Mouse (Mus musculus) left cerebral cortex, postnatal 14 days (tissue): ENCODE measurements around the gene Phkg1. TPM values are rescaled to one million over a fixed set of nuclear protein-coding genes. Genes with fewer than 3 reads are reported as not detected.
A peak's percentile ranks its signal among the peaks of the same experiment; 100 is the strongest.
"Not testable (repeated sequence)": the region's sequence is repeated elsewhere in the genome, so short reads cannot be mapped to it uniquely, and the experiment has no call there.

Source experiments
- DNase-seq, 2 experiments: peaks; one replicate each; pipeline ENCODE4 v3.0.0; 2021 to 2022; ENCODE audit warnings: low spot score in 2 of 2, mixed read lengths in 1 of 2
- intact Hi-C: fragments of 180-260 bp; cut with DNase I; formaldehyde crosslinking; loops from one replicate; pipeline ENCODE4 v1.15.1; 2025
- total RNA-seq, 2 experiments: library from RNA; stranded (reverse); gene quantifications; 2 replicates each; pipeline ENCODE4 v1.2.3; 2021

Phkg1 gene
- total RNA-seq, 2 experiments from 2014 or later = 10.5 to 10.9 TPM

DNA sequence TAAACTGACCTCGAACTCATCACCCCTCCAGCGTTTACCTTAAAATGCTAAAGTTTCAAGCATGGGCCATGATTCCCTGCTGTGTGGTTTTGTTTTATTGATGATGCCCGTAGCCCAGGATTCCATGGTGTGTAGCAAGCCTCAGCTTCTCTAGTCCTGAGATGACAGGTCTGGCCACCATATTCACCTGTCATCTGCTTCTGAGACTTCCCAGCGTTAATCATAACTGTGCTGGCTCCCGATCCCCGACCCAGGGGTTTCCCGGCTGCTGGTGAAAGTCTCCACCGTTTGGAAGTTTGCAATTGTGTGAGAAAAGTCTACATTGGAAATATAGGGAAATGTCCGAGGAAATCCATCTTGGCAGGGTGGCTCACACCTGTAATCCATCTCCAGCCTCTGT is 10.8 kb upstream of the Phkg1 start:
- DNase-seq = no peak
- intact Hi-C loops = no loop called here

GRCm38 (mm10) chr5:129908242-129908965 is 10.1 kb upstream of the Phkg1 start, which contains the start of gene Nupr1l:
TSS of gene Nupr1l (plus strand) at chr5:129908540.
- DNase-seq = peak; percentile 77 to 90
- intact Hi-C loops = no loop called here

- DNase-seq = no peak
- intact Hi-C loops = no loop called here
These were observed 9.4 kb upstream of the Phkg1 start for GRCm38 (mm10) chr5:129907775-129908174.

DNA sequence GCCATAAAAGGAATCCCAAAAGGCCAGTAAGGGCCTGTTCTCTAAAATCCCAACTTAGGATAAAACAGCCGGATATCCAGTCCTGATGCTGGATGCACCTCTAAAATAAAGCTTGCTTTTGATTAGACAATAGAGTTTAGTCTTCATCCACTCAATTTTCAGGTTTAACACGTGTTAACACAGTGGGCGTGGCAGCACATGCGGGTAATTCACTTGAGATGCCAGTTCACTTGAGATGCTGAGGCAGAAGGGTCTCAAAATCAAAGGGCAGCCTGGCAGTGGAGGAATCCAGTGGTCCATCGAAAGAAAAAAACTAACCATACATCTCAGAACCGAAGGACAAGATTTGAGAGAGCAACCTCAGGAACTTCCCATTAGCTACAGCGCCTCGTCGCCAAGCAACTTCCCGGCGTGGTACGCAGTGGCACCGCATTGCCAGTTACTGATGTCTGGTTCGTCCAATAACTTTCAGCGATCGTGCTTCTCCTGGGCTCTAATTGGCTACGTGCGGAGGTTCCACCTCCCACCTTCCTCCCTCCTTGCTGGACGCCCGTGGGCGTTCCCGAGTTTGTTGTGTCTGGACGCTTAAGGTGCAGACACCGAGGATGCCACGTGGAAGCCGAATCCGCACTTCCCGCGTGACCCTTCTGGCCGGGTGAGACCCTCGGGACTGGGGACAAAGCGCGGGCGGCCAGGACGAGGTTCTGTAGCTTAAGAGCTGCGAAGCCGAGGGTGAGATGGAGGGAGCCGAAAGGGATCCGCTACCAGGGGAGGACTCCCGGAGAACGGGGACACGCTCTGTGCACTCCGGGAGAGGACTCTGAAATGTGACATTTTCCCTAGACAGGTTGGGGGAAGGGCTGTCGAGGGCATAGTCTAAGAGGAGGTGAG is 2.9 kb downstream of the Phkg1 start, which contains the start of gene Zbed5:
Gene Zbed5, plus strand, starts transcription at position 526 of the 891 bp plus-strand sequence.
- intact Hi-C loops = no loop called here
- DNase-seq = peak; percentile 91 to 93

- DNase-seq, intact Hi-C loops: not testable (repeated sequence)
These were observed 8.0 kb downstream of the Phkg1 start for GRCm38 (mm10) chr5:129890390-129890789.

DNA sequence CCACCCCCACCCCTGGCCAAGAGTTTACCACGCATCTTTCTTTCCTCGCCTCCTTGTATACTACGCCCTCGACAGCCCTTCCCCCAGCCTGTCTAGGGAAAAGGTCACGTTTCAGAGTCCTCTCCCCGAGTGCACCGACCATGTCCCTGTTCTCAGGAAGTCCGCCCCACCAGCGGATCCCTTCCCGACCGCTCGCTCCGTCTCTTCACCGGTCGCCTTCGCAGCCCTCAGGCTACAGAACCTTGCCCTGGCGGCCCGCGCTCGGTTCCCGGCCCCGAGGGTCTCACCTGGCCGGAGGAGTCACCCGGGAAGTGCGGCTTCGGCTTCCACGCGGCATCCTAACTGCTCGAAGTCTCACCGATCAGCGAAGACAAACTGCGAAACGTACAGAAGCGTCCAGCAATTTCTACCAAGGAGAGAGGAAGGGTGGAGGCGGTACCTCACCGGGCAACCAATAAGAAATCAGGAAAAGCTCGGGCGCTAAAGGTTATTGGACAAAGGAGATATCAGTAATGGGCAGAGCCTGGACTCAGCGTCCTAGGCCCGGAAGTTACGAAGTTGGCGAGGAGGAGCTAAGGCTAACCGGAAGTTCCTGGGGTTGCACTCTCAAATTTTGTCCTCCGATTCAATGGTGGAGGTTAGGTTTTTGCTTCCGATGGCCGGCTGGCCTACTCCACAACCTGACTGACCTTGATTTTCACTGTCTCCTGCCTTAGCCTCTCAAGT is 11.3 kb downstream of the Phkg1 start, which contains the start of gene Chchd2:
Gene Chchd2, minus strand, starts transcription at position 560 of the 726 bp plus-strand sequence.
- peak; percentile 96 to 98 for DNase-seq
- intact Hi-C loops = no loop called here

DNA sequence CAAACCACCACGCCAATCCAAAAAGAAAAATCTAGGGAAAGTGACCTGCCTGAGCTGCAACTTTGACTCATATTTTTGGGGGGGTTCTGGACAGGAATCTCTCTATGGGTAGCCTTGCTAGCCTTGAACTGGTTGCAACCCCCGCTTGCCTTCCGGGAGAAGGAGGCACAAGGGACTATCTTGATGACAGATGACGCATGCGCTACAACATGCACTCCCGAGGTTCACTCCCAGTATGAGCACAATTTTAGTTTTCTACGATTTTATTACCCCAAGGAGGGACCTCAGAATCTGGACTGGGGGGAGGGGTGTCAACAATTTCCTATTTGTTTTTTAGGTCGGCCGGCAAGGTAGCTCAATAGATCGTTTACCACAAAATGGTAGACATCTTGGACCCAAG is 12.1 kb downstream of the Phkg1 start:
- intact Hi-C loops = no loop called here
- DNase-seq = no peak

GRCm38 (mm10) chr5:129879888-129880287 is 18.5 kb downstream of the Phkg1 start:
- no peak for DNase-seq
- intact Hi-C loops = no loop called here

DNA sequence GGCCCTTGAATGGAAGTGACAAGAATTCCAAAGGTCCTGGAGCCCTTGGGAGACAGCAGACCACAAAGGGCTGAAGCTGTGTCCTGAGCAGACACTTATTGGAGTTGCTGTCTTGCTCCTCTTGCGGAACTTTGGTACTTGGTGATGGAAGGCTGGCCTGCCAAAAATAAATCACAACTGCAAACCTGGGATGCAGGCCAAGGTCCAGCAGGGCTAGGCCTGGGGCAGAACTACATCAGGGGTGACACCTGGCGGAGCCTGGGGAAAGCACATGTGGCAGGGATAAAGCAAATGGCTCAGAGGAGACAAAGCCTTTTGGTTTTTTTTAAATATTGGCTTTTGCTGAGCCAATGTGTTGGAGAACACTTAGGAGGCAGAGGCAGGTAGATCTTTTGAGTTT is 19.4 kb downstream of the Phkg1 start:
- intact Hi-C loops = no loop called here

DNA sequence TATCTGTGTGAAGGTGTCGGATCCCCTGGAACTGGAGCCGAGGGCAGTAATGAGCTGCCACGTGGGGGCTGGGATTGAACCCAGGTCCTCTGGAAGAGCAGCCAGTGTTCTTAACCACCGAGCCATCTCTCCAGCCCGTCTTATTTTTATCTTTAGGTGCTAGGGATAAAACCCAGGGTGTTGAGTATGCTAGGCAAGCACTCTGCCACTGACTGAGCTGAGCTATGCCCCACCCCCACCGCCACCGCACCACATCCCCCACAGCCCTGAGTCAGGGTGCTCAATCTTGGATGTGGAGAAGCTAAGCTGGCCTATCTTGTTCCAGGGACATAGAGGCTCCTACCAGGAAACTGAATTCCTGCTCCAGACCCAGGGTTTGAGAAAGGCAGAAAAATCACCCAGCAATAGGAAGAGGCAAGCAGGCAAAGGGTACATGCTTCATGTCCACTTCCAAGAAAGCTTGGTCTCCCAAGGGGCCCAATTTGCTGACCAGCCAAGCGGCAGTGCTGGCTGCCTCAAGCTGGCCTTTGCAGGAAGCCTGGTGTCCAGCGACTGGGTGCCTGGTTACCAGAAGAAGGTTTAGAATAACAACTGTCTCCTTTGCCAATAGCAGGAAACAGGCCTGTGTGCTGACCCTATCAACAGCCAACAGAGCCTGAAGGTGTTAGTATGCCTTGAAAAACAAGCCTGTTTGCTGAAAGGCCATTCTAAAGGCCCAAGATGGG is 20.5 kb downstream of the Phkg1 start:
- DNase-seq = peak; percentile 37 to 54
- intact Hi-C loops = no loop called here

More for the DNA sequence above, 19.4 kb downstream of the Phkg1 start:
- peak; percentile 44 to 49 for DNase-seq

DNA sequence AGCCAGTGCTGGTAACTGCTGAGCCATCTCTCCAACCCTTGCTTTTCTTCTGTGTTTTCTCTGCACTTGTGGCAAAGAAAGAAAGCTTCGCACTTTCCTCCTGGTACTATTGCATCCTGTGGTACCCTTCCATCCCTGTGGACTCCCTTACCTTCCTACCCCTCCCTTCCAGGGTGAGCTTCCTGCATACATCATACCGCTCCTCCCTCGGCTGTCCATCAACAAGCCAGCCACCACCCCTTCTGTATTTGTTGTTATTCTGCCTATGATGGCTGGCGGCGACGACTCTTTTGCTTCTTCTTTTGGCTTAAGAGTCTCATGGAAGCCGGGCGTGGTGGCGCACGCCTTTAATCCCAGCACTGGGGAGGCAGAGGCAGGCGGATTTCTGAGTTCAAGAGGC is 23.3 kb downstream of the Phkg1 start:
- DNase-seq = no peak
- intact Hi-C loops = no loop called here

DNA sequence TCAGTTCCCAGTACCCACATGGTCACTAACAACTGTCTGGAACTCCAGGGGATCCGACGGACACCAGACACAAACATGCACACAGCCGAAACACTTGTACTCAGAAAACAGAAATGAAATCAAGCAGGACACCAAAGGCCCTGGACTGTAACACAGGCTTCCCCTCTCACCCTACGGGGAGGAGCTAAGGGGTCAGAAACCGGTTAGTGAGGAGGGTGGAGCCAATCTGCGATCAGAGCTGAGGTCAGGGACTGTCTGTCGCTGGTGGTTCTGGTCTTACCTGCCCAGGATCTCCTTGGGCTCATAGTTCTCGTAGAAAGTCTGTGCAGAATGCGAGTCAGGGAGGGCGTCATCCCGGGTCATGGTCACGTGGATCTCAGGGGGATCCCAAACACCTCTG is 24.4 kb downstream of the Phkg1 start:
- intact Hi-C loops = no loop called here
- DNase-seq = no peak

- DNase-seq = no peak
- intact Hi-C loops = no loop called here
These were observed 27.1 kb downstream of the Phkg1 start for GRCm38 (mm10) chr5:129871238-129871637.

- intact Hi-C loops = no loop called here
- DNase-seq = no peak
These were observed 28.9 kb downstream of the Phkg1 start for GRCm38 (mm10) chr5:129869238-129869995.

- DNase-seq = no peak
These were observed 32.5 kb downstream of the Phkg1 start for GRCm38 (mm10) chr5:129865841-129866240.

GRCm38 (mm10) chr5:129864467-129864866 is 33.9 kb downstream of the Phkg1 start:
- DNase-seq = peak; percentile 60 to 78
- intact Hi-C loops = no loop called here

More at GRCm38 (mm10) chr5:129865841-129866240, 32.5 kb downstream of the Phkg1 start:
- intact Hi-C loops = no loop called here

GRCm38 (mm10) chr5:129862325-129862724 is 36.0 kb downstream of the Phkg1 start:
- intact Hi-C loops = no loop called here
- no peak for DNase-seq

DNA sequence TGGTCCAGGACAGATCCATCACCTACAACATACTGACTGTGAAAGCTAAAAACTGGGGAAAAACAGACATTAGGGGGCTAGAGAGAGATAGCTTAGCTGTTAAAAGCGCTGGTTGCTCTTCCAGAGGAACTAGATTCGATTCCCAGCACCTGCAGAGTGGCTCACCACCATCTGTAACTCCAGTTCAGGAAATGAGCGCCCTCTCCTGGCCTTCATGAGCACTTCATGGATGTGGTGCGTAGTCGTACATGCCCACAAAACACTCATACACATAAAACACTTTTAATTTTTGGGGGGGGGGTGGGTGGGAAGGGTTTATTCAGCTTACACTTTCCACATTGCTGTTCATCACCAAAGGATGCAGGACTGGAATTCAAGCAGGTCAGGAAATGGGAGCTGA is 41.9 kb downstream of the Phkg1 start:
- intact Hi-C loops = no loop called here
- DNase-seq = no peak
